Mouse (Mus musculus): ENCODE measurements at regions not wholly inside any gene's neighbourhood (a gene's known extent, or its start where the extent isn't known, plus 50 kb on each side); places are given as distances from the start of the nearest gene placed in this dataset.

- TF ChIP-seq CTCF (IDR thresholded peaks at IDR 0.05; ENCODE audit: low read depth): no peak
- no peak for TF ChIP-seq EP300 (IDR thresholded peaks at IDR 0.05; ENCODE audit: low read depth)
- H3K27me3 ChIP-seq (ENCODE audit: control insufficient read depth, insufficient read depth, low read length): no peaks in the 10 kb centered on the region
- H3K36me3 ChIP-seq (replicated peaks; ENCODE audit: control insufficient read depth, insufficient read depth, low read length): no peaks in the 10 kb centered on the region
- no peaks in the 10 kb centered on the region for H3K4me1 ChIP-seq (ENCODE audit: control insufficient read depth, insufficient read depth)
- 68% methylated on average over 1 of the region's 1 CpGs for WGBS
- H3K4me3 ChIP-seq (ENCODE audit: low read depth, low read length): no peak overlapping the region
- ATAC-seq (ENCODE audit: insufficient read depth, low read depth): no peak
- H3K4me2 ChIP-seq (ENCODE audit: low read depth, low read length): no peak overlapping the region
- H3K9me3 ChIP-seq (replicated peaks; ENCODE audit: control insufficient read depth, low read length): no peaks in the 10 kb centered on the region
- H3K9ac ChIP-seq (replicated peaks; ENCODE audit: low read depth, low read length): no peak overlapping the region
- H3K27ac ChIP-seq (ENCODE audit: low read depth): no peak overlapping the region
- DNase-seq (ENCODE audit: low spot score): no peak
Measured at GRCm38 (mm10) chr5:28679761-28680160, 212.7 kb upstream of the Shh start.

- H3K27ac ChIP-seq (ENCODE audit: low read depth): no peak overlapping the region
- H3K4me1 ChIP-seq (ENCODE audit: control insufficient read depth, insufficient read depth): no peaks in the 10 kb centered on the region
- H3K9ac ChIP-seq (replicated peaks; ENCODE audit: low read depth, low read length): no peak overlapping the region
- no peak overlapping the region for H3K4me2 ChIP-seq (ENCODE audit: low read depth, low read length)
- WGBS: 66% methylated on average over 4 of the region's 4 CpGs
- no peaks in the 10 kb centered on the region for H3K36me3 ChIP-seq (replicated peaks; ENCODE audit: control insufficient read depth, insufficient read depth, low read length)
- no peaks in the 10 kb centered on the region for H3K27me3 ChIP-seq (ENCODE audit: control insufficient read depth, insufficient read depth, low read length)
- H3K9me3 ChIP-seq (replicated peaks; ENCODE audit: control insufficient read depth, low read length): no peaks in the 10 kb centered on the region
- ATAC-seq (ENCODE audit: insufficient read depth, low read depth) (no peak), DNase-seq (ENCODE audit: low spot score) (no peak)
- TF ChIP-seq CTCF (IDR thresholded peaks at IDR 0.05; ENCODE audit: low read depth) (no peak), EP300 (IDR thresholded peaks at IDR 0.05; ENCODE audit: low read depth) (no peak)
- no peak overlapping the region for H3K4me3 ChIP-seq (ENCODE audit: low read depth, low read length)
Measured at GRCm38 (mm10) chr5:28630186-28630585, 163.1 kb upstream of the Shh start.

GRCm38 (mm10) chr5:28611885-28612284 lies 144.8 kb upstream of the Shh start:
- Histone ChIP-seq H3K4me2 (ENCODE audit: low read depth, low read length) (no peak overlapping the region), H3K9ac (replicated peaks; ENCODE audit: low read depth, low read length) (no peak overlapping the region), H3K4me1 (ENCODE audit: control insufficient read depth, insufficient read depth) (no peaks in the 10 kb centered on the region), H3K36me3 (replicated peaks; ENCODE audit: control insufficient read depth, insufficient read depth, low read length) (no peaks in the 10 kb centered on the region), H3K27me3 (ENCODE audit: control insufficient read depth, insufficient read depth, low read length) (no peaks in the 10 kb centered on the region), H3K4me3 (ENCODE audit: low read depth, low read length) (no peak overlapping the region), H3K9me3 (replicated peaks; ENCODE audit: control insufficient read depth, low read length) (no peaks in the 10 kb centered on the region), H3K27ac (ENCODE audit: low read depth) (no peak overlapping the region)
- DNase-seq (ENCODE audit: low spot score): no peak
- 84% methylated on average over 3 of the region's 3 CpGs for WGBS
- ATAC-seq (ENCODE audit: insufficient read depth, low read depth): no peak
- no peak for TF ChIP-seq EP300 (IDR thresholded peaks at IDR 0.05; ENCODE audit: low read depth)
- TF ChIP-seq CTCF (IDR thresholded peaks at IDR 0.05; ENCODE audit: low read depth): no peak

GRCm38 (mm10) chr5:28596537-28597314 lies 129.7 kb upstream of the Shh start:
- no peak for DNase-seq (ENCODE audit: low spot score)
- 39% methylated on average over 1 of the region's 1 CpGs for WGBS

GRCm38 (mm10) chr5:28571347-28571998 lies 104.4 kb upstream of the Shh start:
- no peaks in the 10 kb centered on the region for H3K36me3 ChIP-seq (replicated peaks; ENCODE audit: control insufficient read depth, insufficient read depth, low read length)
- H3K27ac ChIP-seq (ENCODE audit: low read depth): no peak overlapping the region
- no peak overlapping the region for H3K9ac ChIP-seq (replicated peaks; ENCODE audit: low read depth, low read length)
- H3K9me3 ChIP-seq (replicated peaks; ENCODE audit: control insufficient read depth, low read length): no peaks in the 10 kb centered on the region
- ATAC-seq (ENCODE audit: insufficient read depth, low read depth) (no peak), DNase-seq (ENCODE audit: low spot score) (no peak)
- TF ChIP-seq EP300 (IDR thresholded peaks at IDR 0.05; ENCODE audit: low read depth): no peak
- TF ChIP-seq CTCF (IDR thresholded peaks at IDR 0.05; ENCODE audit: low read depth): no peak
- H3K4me1 ChIP-seq (ENCODE audit: control insufficient read depth, insufficient read depth): no peaks in the 10 kb centered on the region
- no peaks in the 10 kb centered on the region for H3K27me3 ChIP-seq (ENCODE audit: control insufficient read depth, insufficient read depth, low read length)
- no peak overlapping the region for H3K4me2 ChIP-seq (ENCODE audit: low read depth, low read length)
- no peak overlapping the region for H3K4me3 ChIP-seq (ENCODE audit: low read depth, low read length)
- WGBS: 61% methylated on average over 5 of the region's 5 CpGs

More at GRCm38 (mm10) chr5:28596537-28597314, 129.7 kb upstream of the Shh start:
- Histone ChIP-seq H3K9me3 (replicated peaks; ENCODE audit: control insufficient read depth, low read length) (no peaks in the 10 kb centered on the region), H3K4me1 (ENCODE audit: control insufficient read depth, insufficient read depth) (no peaks in the 10 kb centered on the region), H3K27me3 (ENCODE audit: control insufficient read depth, insufficient read depth, low read length) (no peaks in the 10 kb centered on the region), H3K4me2 (ENCODE audit: low read depth, low read length) (no peak overlapping the region), H3K27ac (ENCODE audit: low read depth) (no peak overlapping the region), H3K9ac (replicated peaks; ENCODE audit: low read depth, low read length) (no peak overlapping the region), H3K4me3 (ENCODE audit: low read depth, low read length) (no peak overlapping the region), H3K36me3 (replicated peaks; ENCODE audit: control insufficient read depth, insufficient read depth, low read length) (no peaks in the 10 kb centered on the region)
- ATAC-seq (ENCODE audit: insufficient read depth, low read depth): no peak
- TF ChIP-seq EP300 (IDR thresholded peaks at IDR 0.05; ENCODE audit: low read depth): no peak
- no peak for TF ChIP-seq CTCF (IDR thresholded peaks at IDR 0.05; ENCODE audit: low read depth)

Data from heart, postnatal 0 days (tissue).